Mouse (Mus musculus): ENCODE measurements around the gene Ripor1. TPM values are rescaled to one million over a fixed set of nuclear protein-coding genes. Genes with fewer than 3 reads are reported as not detected.

Gene Ripor1
- polyA plus RNA-seq, 1 experiment = 12.0 TPM

- peak overlapping the region; percentile 5; the same call in 1 of the 2 replicates for H3K27ac ChIP-seq (ENCODE audit: insufficient read depth, low read depth, low read length)
- TF ChIP-seq POLR2A (IDR thresholded peaks at IDR 0.05; ENCODE audit: low read depth, low read length) (no peak), CTCF (IDR thresholded peaks at IDR 0.05; ENCODE audit: extremely low read depth, insufficient read length, insufficient replicate concordance, low read depth, low read length) (no peak)
- peak overlapping the region; percentile 64 for H3K4me3 ChIP-seq (ENCODE audit: low read depth, low read length)
- peaks cover 9% of the 10 kb centered on the region; the same call in 1 of the 2 replicates for H3K4me1 ChIP-seq (ENCODE audit: control insufficient read depth, insufficient read depth, insufficient read length, low read length)
- H3K27me3 ChIP-seq (ENCODE audit: control insufficient read depth, insufficient read depth, low read length) = no peaks in the 10 kb centered on the region
- no peaks in the 10 kb centered on the region for H3K36me3 ChIP-seq (ENCODE audit: control insufficient read depth, insufficient read depth, low read length)
- 19% methylated on average over 27 of the region's 27 CpGs for WGBS
Observed at GRCm38 (mm10) chr8:105566703-105567595, 38.1 kb upstream of the Ripor1 start.

GRCm38 (mm10) chr8:105571810-105572209, 33.2 kb upstream of the Ripor1 start:
- WGBS = 70% methylated on average over 9 of the region's 9 CpGs
- H3K27me3 ChIP-seq (ENCODE audit: control insufficient read depth, insufficient read depth, low read length) = no peaks in the 10 kb centered on the region
- H3K4me3 ChIP-seq (ENCODE audit: low read depth, low read length) = no peak overlapping the region
- TF ChIP-seq CTCF (IDR thresholded peaks at IDR 0.05; ENCODE audit: extremely low read depth, insufficient read length, insufficient replicate concordance, low read depth, low read length) = no peak
- no peak for TF ChIP-seq POLR2A (IDR thresholded peaks at IDR 0.05; ENCODE audit: low read depth, low read length)
- H3K4me1 ChIP-seq (ENCODE audit: control insufficient read depth, insufficient read depth, insufficient read length, low read length) = peaks cover 5% of the 10 kb centered on the region; the same call in 1 of the 2 replicates
- no peaks in the 10 kb centered on the region for H3K36me3 ChIP-seq (ENCODE audit: control insufficient read depth, insufficient read depth, low read length)
- H3K27ac ChIP-seq (ENCODE audit: insufficient read depth, low read depth, low read length) = no peak overlapping the region

- TF ChIP-seq CTCF (IDR thresholded peaks at IDR 0.05; ENCODE audit: extremely low read depth, insufficient read length, insufficient replicate concordance, low read depth, low read length) (no peak), POLR2A (IDR thresholded peaks at IDR 0.05; ENCODE audit: low read depth, low read length) (no peak)
- no peaks in the 10 kb centered on the region for H3K4me1 ChIP-seq (ENCODE audit: control insufficient read depth, insufficient read depth, insufficient read length, low read length)
Observed at GRCm38 (mm10) chr8:105573427-105573826, 31.6 kb upstream of the Ripor1 start.

GRCm38 (mm10) chr8:105574741-105575140, 30.3 kb upstream of the Ripor1 start:
- no peaks in the 10 kb centered on the region for H3K27me3 ChIP-seq (ENCODE audit: control insufficient read depth, insufficient read depth, low read length)
- TF ChIP-seq CTCF (IDR thresholded peaks at IDR 0.05; ENCODE audit: extremely low read depth, insufficient read length, insufficient replicate concordance, low read depth, low read length) (no peak), POLR2A (IDR thresholded peaks at IDR 0.05; ENCODE audit: low read depth, low read length) (no peak)
- no peak overlapping the region for H3K27ac ChIP-seq (ENCODE audit: insufficient read depth, low read depth, low read length)
- no peaks in the 10 kb centered on the region for H3K36me3 ChIP-seq (ENCODE audit: control insufficient read depth, insufficient read depth, low read length)
- no peaks in the 10 kb centered on the region for H3K4me1 ChIP-seq (ENCODE audit: control insufficient read depth, insufficient read depth, insufficient read length, low read length)
- H3K4me3 ChIP-seq (ENCODE audit: low read depth, low read length) = no peak overlapping the region
- WGBS = 50% methylated on average over 6 of the region's 6 CpGs

More at GRCm38 (mm10) chr8:105573427-105573826, 31.6 kb upstream of the Ripor1 start:
- no peak overlapping the region for H3K4me3 ChIP-seq (ENCODE audit: low read depth, low read length)
- H3K36me3 ChIP-seq (ENCODE audit: control insufficient read depth, insufficient read depth, low read length) = no peaks in the 10 kb centered on the region
- H3K27ac ChIP-seq (ENCODE audit: insufficient read depth, low read depth, low read length) = no peak overlapping the region
- no peaks in the 10 kb centered on the region for H3K27me3 ChIP-seq (ENCODE audit: control insufficient read depth, insufficient read depth, low read length)

- WGBS = 48% methylated on average over 3 of the region's 3 CpGs
- no peak for TF ChIP-seq CTCF (IDR thresholded peaks at IDR 0.05; ENCODE audit: extremely low read depth, insufficient read length, insufficient replicate concordance, low read depth, low read length)
- no peak for TF ChIP-seq POLR2A (IDR thresholded peaks at IDR 0.05; ENCODE audit: low read depth, low read length)
- no peak overlapping the region for H3K4me3 ChIP-seq (ENCODE audit: low read depth, low read length)
- H3K36me3 ChIP-seq (ENCODE audit: control insufficient read depth, insufficient read depth, low read length) = no peaks in the 10 kb centered on the region
- no peak overlapping the region for H3K27ac ChIP-seq (ENCODE audit: insufficient read depth, low read depth, low read length)
- no peaks in the 10 kb centered on the region for H3K4me1 ChIP-seq (ENCODE audit: control insufficient read depth, insufficient read depth, insufficient read length, low read length)
- H3K27me3 ChIP-seq (ENCODE audit: control insufficient read depth, insufficient read depth, low read length) = no peaks in the 10 kb centered on the region
Observed at GRCm38 (mm10) chr8:105575538-105575937, 29.5 kb upstream of the Ripor1 start.

- WGBS = 47% methylated on average over 3 of the region's 3 CpGs
Observed at GRCm38 (mm10) chr8:105579719-105580118, 25.3 kb upstream of the Ripor1 start.

GRCm38 (mm10) chr8:105592431-105592830, 12.6 kb upstream of the Ripor1 start:
- Histone ChIP-seq H3K27ac (ENCODE audit: insufficient read depth, low read depth, low read length) (no peak overlapping the region), H3K36me3 (ENCODE audit: control insufficient read depth, insufficient read depth, low read length) (no peaks in the 10 kb centered on the region), H3K27me3 (ENCODE audit: control insufficient read depth, insufficient read depth, low read length) (no peaks in the 10 kb centered on the region), H3K4me1 (ENCODE audit: control insufficient read depth, insufficient read depth, insufficient read length, low read length) (no peaks in the 10 kb centered on the region), H3K4me3 (ENCODE audit: low read depth, low read length) (no peak overlapping the region)
- 67% methylated on average over 2 of the region's 2 CpGs for WGBS
- TF ChIP-seq CTCF (IDR thresholded peaks at IDR 0.05; ENCODE audit: extremely low read depth, insufficient read length, insufficient replicate concordance, low read depth, low read length) (no peak), POLR2A (IDR thresholded peaks at IDR 0.05; ENCODE audit: low read depth, low read length) (no peak)

More at GRCm38 (mm10) chr8:105579719-105580118, 25.3 kb upstream of the Ripor1 start:
- Histone ChIP-seq H3K4me1 (ENCODE audit: control insufficient read depth, insufficient read depth, insufficient read length, low read length) (no peaks in the 10 kb centered on the region), H3K27ac (ENCODE audit: insufficient read depth, low read depth, low read length) (no peak overlapping the region), H3K36me3 (ENCODE audit: control insufficient read depth, insufficient read depth, low read length) (no peaks in the 10 kb centered on the region), H3K27me3 (ENCODE audit: control insufficient read depth, insufficient read depth, low read length) (no peaks in the 10 kb centered on the region), H3K4me3 (ENCODE audit: low read depth, low read length) (no peak overlapping the region)
- TF ChIP-seq POLR2A (IDR thresholded peaks at IDR 0.05; ENCODE audit: low read depth, low read length) (no peak), CTCF (IDR thresholded peaks at IDR 0.05; ENCODE audit: extremely low read depth, insufficient read length, insufficient replicate concordance, low read depth, low read length) (no peak)
